Mouse (Mus musculus) spleen, postnatal 14 days (tissue): Measurements from ENCODE around the gene Capn3.

Experiments used
- DNase-seq, 2 experiments: peaks; one replicate each; pipeline ENCODE4 v3.0.0; 2021 to 2022; ENCODE audit warnings: low spot score in 2 of 2

Capn3 gene

GRCm38 (mm10) chr2:120455719-120456118 lies at the start of gene Capn3:
Gene Capn3 (plus strand): TSS chr2:120456019.
- DNase-seq, result no peak

GRCm38 (mm10) chr2:120411096-120411628 lies 44.7 kb upstream of the Capn3 start:
- DNase-seq, result no peak

GRCm38 (mm10) chr2:120414113-120414512 lies 41.7 kb upstream of the Capn3 start:
- no peak for DNase-seq

- no peak for DNase-seq
Measured at GRCm38 (mm10) chr2:120414738-120415414, 40.9 kb upstream of the Capn3 start.

- no peak for DNase-seq
Measured at GRCm38 (mm10) chr2:120424386-120424785, 31.4 kb upstream of the Capn3 start.

- DNase-seq, result no peak
Measured at GRCm38 (mm10) chr2:120444486-120444885, 11.3 kb upstream of the Capn3 start.

- DNase-seq, result no peak
Measured at GRCm38 (mm10) chr2:120446373-120446772, 9.4 kb upstream of the Capn3 start.

- DNase-seq, result no peak
Measured at GRCm38 (mm10) chr2:120447306-120447705, 8.5 kb upstream of the Capn3 start.

GRCm38 (mm10) chr2:120450724-120451123 lies 5.1 kb upstream of the Capn3 start:
- no peak for DNase-seq

- DNase-seq, result no peak
Measured at GRCm38 (mm10) chr2:120452600-120452999, 3.2 kb upstream of the Capn3 start.

GRCm38 (mm10) chr2:120454987-120455386 lies 832 bp upstream of the Capn3 start:
- no peak for DNase-seq

GRCm38 (mm10) chr2:120460216-120460615 lies 4.4 kb downstream of the Capn3 start:
- DNase-seq, result no peak

- no peak for DNase-seq
Measured at GRCm38 (mm10) chr2:120463328-120463727, 7.5 kb downstream of the Capn3 start.

GRCm38 (mm10) chr2:120464091-120464490 lies 8.3 kb downstream of the Capn3 start:
- no peak for DNase-seq

- no peak for DNase-seq
Measured at GRCm38 (mm10) chr2:120464732-120465396, 9.0 kb downstream of the Capn3 start.

- no peak for DNase-seq
Measured at GRCm38 (mm10) chr2:120465397-120465785, 9.6 kb downstream of the Capn3 start.

- no peak for DNase-seq
Measured at GRCm38 (mm10) chr2:120468011-120468410, 12.2 kb downstream of the Capn3 start.

- DNase-seq, result no peak
Measured at GRCm38 (mm10) chr2:120469220-120469619, 13.4 kb downstream of the Capn3 start.

GRCm38 (mm10) chr2:120469715-120470114 lies 13.9 kb downstream of the Capn3 start:
- DNase-seq, result no peak

- no peak for DNase-seq
Measured at GRCm38 (mm10) chr2:120470856-120471255, 15.0 kb downstream of the Capn3 start.

- DNase-seq, result no peak
Measured at GRCm38 (mm10) chr2:120476277-120477087, 20.7 kb downstream of the Capn3 start.

GRCm38 (mm10) chr2:120478600-120478999 lies 22.8 kb downstream of the Capn3 start:
- peak; percentile 47 to 68 for DNase-seq
